Mouse (Mus musculus): ENCODE results near the gene Mthfd1l.

Mthfd1l gene

DNA sequence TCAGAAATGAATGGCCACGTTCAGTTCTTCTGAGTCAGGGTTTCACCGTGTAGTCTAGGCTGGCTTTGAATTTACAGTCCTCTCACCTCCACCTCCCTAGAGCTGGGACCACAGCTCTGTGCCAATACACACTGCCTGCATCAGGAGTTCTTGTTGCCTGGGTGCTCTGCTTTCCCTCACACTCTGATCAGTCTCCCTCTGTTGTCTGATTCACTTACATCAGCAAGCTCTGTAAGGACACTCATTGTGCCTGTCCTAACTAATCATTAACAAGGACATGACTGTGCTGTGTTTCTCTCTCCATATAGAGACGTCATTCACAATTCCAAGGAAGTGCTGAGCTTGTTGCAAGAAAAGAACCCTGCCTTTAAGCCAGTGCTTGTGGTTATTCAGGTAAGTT is 5.4 kb downstream of the Mthfd1l start:
- DNase-seq (ENCODE audit: low spot score) = no peak

GRCm38 (mm10) chr10:3978792-3979488 is 6.0 kb downstream of the Mthfd1l start:
- DNase-seq (ENCODE audit: low spot score) = no peak

DNA sequence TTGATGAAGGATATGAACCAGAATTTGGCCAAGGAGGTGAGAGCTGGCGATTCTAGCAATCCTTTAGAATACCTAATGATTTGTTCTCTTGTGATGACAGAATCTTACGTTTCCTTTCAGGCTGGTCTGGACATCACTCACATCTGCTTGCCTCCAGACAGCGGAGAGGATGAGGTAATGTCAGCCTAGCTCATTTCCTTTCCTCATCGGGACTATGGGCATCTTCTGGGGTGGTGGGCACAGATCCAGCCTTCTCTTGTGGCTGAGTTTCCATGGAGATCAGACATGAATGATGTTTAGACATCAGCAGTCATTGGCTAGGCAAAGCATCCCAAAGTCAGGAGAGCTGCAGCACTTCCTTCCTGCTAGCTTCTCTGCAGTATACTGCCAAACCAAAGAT is 7.3 kb downstream of the Mthfd1l start:
- no peak for DNase-seq (ENCODE audit: low spot score)

DNA sequence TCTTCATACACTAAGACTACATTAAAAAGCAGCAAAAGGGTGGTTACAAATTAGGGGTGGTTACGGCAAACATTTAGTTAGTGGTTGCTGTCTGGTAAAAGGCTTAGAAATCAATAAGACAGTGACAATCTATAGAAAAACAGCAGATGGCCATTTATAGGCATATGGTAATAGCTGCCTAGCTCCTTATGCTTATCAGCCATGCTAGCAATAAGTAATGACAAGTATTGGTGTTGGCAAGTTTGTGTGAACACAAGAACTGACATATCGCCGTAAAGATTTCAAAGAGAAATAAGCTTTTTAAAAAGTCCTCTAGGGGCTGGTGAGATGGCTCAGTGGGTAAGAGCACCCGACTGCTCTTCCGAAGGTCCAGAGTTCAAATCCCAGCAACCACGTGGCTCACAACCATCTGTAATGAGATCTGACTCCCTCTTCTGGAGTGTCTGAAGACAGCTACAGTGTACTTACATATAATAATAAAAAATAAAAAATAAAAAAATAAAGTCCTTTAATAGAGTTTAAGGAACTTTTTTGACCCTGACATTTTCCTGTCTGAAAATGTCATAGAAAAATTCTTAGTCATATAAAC is 17.5 kb downstream of the Mthfd1l start:
- no peak for DNase-seq (ENCODE audit: low spot score)

DNA sequence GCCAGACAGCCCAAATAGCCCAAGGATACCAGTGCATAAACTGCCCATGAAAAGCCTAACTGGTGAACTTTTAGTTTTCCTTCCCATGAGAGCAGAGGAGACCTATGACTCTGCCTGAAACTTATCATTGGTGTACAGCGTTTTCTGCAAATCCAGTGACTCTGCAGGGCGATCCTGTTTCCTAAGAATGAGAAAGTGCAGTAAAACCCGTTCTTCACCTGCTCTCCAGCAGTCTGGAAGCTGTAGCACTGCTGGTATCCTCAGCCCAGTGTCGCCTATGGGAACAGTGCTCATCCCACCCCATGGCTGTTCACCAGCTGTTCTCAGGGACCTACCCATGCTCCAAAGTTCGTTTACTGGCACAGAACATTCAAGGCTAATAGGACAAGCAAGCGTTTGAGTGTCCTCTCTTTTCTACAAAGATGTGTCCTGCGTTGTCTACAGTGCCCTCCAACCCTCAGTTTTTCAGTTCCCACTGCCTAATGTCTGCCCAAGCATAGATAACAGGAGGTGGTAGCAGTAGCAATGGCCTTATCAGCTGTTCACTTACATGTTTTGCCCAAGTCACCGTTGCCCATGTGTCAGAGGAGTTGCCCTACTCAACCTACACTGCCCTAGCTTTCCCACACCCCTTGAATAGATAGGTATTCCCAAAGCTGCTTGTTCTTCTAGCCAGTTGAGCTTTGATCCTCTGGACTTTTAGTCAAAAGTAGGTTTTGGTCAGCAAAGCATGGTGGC is 20.6 kb downstream of the Mthfd1l start:
- DNase-seq (ENCODE audit: low spot score) = no peak

- no peak for DNase-seq (ENCODE audit: low spot score)
Measured at GRCm38 (mm10) chr10:3995277-3995676, 22.4 kb downstream of the Mthfd1l start.

DNA sequence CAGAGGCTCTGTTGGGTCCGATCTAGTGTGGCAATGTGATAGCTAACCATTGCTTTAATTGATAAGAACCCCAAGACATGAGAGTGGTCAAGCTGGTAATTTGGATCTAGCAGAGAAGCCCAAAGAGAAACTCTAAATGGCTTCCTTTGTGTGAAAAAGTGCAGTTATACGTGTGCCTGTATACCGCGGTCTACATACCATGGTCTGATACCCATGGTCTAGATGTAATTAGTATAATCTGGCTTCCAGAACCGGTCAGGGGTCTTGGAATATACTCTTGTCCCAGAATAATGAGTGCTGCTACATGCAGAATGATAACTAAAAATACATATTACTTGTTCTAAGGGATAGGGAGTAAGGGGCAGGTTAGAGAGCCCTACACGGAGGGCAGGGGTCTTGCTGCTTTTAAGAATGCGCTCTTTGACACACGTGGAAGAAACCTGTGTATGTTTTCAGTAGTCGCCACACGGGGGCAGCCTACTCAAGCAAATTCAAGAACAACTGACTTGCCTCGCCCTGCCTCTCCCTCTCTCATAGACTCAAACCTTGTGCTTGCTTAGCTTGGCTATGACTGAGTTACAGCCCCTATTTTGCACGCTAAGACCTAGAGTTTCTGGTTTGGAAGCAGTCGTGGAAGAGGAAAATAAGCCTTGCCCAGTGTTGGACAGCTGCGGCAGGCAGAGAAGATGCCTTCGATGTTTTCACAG is 23.4 kb downstream of the Mthfd1l start:
- peak; percentile 52 for DNase-seq (ENCODE audit: low spot score)

DNA sequence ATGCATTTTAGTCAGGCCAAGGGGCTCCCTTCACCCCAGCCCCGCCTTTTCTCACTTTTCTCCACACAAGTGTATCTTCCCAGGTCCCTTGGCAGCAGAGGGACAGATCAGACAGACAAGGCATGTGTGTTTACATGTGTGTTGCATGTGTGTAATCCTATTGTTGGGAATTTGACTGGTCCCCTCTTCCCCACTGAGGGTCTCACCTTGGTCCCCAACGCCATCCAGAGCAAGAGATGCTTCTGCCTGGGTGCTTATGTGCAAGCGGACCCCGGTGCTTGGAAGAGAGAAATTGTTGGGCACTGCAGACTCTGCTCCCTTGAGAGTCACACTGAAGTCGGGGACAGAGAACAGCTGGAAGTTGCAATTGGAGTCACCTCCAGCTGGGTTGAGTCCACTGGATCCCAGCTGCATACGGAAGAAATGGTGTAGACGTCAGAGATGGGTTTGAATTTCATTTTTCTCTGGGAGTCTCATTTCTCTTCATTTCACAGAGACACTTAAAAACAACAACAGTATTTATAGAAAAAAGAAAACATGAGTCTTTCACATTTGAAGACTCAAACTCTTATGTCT is 25.0 kb downstream of the Mthfd1l start:
- no peak for DNase-seq (ENCODE audit: low spot score)

- no peak for DNase-seq (ENCODE audit: low spot score)
Measured at GRCm38 (mm10) chr10:4002711-4003110, 29.8 kb downstream of the Mthfd1l start.

- no peak for DNase-seq (ENCODE audit: low spot score)
Measured at GRCm38 (mm10) chr10:4005191-4005590, 32.3 kb downstream of the Mthfd1l start.

DNA sequence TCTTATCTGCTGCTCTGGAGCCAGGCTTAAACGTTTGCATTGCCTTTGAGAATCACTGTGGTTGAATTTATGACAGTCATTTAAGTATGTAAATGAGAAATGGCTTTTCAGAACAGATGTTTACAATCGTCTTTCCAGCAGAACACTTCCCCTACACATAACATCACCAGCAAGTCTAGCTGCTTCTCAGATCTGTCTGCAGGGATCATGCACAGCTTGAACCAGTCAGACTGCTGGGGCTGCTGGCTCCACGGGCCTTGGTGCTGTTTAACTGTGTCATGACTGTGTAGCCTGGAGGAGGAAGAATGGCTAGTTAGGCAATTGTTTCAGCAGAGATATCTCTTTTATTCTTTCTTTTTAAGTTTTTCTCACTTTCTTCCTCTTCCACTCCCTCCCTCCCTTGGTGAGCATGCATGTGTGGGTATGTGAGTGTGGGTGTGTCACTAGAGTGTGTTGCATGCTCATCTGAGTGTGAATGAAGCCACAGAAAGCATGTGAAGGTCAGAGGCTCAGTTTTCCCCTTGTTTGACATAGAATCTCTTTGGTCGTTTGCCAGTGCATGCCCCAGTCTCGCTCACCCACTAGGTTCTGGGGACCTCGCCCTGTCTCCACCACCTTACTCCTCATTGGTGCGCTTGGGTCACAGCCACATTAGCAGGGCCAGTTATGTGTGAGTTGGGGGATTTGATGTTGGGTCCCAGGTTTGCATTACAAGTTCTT is 33.5 kb downstream of the Mthfd1l start:
- no peak for DNase-seq (ENCODE audit: low spot score)

DNA sequence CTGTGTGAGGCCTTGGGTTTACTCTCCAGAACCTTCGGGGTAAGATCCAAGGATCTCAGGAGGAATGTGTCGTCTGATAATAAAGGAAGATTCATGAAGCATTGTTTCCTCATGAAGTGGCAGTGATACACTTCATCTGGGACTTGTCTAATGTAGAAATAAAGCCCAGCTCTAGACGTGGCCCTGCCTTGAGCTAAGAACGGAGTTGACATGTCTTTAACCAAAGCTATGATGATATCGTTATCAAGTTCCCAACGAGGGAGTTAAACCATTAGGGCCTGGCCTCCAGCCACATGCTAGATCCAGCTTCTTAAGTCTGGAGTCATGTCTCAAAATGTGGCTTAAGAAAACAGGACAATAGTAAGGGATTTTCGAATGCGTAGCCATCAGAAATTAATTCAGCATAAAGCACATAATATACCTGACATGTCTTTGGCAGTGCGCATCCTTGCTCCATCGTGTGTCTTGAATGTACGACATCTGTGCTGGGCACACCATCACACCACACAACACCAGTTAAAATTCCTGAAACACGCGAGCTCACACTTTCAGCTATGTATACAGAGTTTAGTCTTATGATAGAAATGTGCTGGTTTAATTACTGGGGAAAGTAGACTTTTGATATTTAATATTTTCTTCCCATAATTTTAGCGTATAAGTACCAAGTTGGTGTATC is 49.8 kb downstream of the Mthfd1l start:
- no peak for DNase-seq (ENCODE audit: low spot score)

- no peak for DNase-seq (ENCODE audit: low spot score)
Measured at GRCm38 (mm10) chr10:4026616-4027015, 53.7 kb downstream of the Mthfd1l start.

- no peak for DNase-seq (ENCODE audit: low spot score)
Measured at GRCm38 (mm10) chr10:4027466-4027865, 54.5 kb downstream of the Mthfd1l start.

- DNase-seq (ENCODE audit: low spot score) = peak; percentile 29
Measured at GRCm38 (mm10) chr10:4028851-4029442, 56.0 kb downstream of the Mthfd1l start.

DNA sequence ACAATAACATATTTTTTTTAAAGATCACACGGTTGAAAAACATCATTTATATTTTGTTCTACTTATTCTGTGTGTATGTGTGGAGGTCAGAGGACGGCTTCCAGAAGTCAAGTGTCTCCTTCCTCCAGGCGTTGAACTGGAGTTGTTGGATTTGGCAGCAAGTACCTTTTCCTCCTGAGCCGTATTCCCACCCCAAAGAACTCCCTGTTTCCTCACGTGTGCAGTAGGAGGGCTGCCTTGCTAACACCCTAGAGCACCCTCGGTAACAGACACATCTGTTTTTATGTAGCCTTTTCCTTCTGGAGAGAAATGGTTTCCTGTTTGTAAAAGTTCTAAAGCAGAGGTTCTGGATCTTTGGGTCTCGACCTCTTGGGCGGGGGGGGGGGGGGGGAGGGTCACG is 60.8 kb downstream of the Mthfd1l start:
- DNase-seq (ENCODE audit: low spot score) = no peak

GRCm38 (mm10) chr10:4036476-4036875 is 63.6 kb downstream of the Mthfd1l start:
- no peak for DNase-seq (ENCODE audit: low spot score)

GRCm38 (mm10) chr10:4037066-4037465 is 64.1 kb downstream of the Mthfd1l start:
- no peak for DNase-seq (ENCODE audit: low spot score)

DNA sequence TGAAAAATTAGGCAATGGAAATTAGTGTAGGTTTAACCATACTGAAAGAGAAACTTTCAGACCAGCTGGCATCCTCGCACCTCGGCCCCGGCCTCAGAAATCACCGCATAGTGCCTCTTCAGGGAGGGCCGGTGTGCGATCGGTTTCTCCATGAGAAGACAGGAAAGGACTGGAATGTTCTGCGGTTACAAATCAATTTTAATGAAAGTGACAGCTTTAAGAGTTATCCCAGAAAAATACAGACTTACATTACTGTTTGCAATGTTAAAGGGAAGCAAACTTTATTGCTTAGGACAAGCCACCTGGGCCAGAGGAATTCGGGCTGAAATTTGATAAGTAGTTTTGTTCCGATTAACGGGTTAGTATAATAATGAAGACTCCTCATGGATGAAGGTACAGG is 65.7 kb downstream of the Mthfd1l start:
- DNase-seq (ENCODE audit: low spot score) = no peak

- DNase-seq (ENCODE audit: low spot score) = peak; percentile 45
Measured at GRCm38 (mm10) chr10:4041691-4042090, 68.8 kb downstream of the Mthfd1l start.

DNA sequence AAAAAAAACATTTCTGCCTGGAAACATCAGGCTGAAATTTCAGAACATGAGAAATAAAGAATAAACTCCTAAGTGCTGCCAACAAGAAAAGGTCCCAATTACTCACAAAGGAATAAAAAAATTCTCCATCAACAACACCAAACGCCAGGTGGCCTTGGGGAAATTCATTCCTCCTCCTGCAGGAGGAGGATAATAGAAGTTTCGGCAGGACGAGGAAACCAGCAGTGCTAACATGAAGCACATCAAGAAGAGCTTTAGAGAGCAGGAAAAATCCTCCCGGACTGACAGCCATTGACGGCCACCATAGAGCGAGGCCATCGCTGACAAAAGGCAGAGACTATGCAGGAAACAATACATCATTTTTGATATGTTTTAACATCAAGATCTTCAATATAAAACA is 71.5 kb downstream of the Mthfd1l start:
- no peak for DNase-seq (ENCODE audit: low spot score)

Data from urinary bladder, postnatal 25 days (tissue).